Mouse (Mus musculus) embryo, embryonic 10.5 days (tissue): ENCODE measurements at regions not wholly inside any gene's neighbourhood (a gene's known extent, or its start where the extent isn't known, plus 50 kb on each side); places are given as distances from the start of the nearest gene placed in this dataset.
"Not testable (repeated sequence)": the region's sequence is repeated elsewhere in the genome, so short reads cannot be mapped to it uniquely, and the experiment has no call there.

Source experiments
- DNase-seq: peaks from one replicate; pipeline ENCODE4 v3.0.0-alpha.2; 2015; ENCODE audit warnings: low spot score

- no peak for DNase-seq
Observed at GRCm38 (mm10) chr3:31508471-31508870, 198.3 kb upstream of the Slc7a14 start.

- DNase-seq: no peak
Observed at GRCm38 (mm10) chr3:31499201-31499968, 189.2 kb upstream of the Slc7a14 start.

GRCm38 (mm10) chr3:31495287-31495686, 185.1 kb upstream of the Slc7a14 start:
- DNase-seq: no peak

GRCm38 (mm10) chr3:31494706-31495105, 184.5 kb upstream of the Slc7a14 start:
- DNase-seq: no peak

- not testable (repeated sequence) for DNase-seq
Observed at GRCm38 (mm10) chr3:31491736-31492135, 181.6 kb upstream of the Slc7a14 start.

GRCm38 (mm10) chr3:31487596-31487995, 177.4 kb upstream of the Slc7a14 start:
- no peak for DNase-seq

- no peak for DNase-seq
Observed at GRCm38 (mm10) chr3:31481964-31482363, 171.8 kb upstream of the Slc7a14 start.

- DNase-seq: no peak
Observed at GRCm38 (mm10) chr3:31467882-31468281, 157.7 kb upstream of the Slc7a14 start.

- no peak for DNase-seq
Observed at GRCm38 (mm10) chr3:31464260-31464659, 154.1 kb upstream of the Slc7a14 start.

- DNase-seq: peak; percentile 57
Observed at GRCm38 (mm10) chr3:31459456-31459855, 149.3 kb upstream of the Slc7a14 start.

GRCm38 (mm10) chr3:31457938-31458337, 147.8 kb upstream of the Slc7a14 start:
- no peak for DNase-seq

GRCm38 (mm10) chr3:31455031-31455430, 144.9 kb upstream of the Slc7a14 start:
- DNase-seq: no peak

- no peak for DNase-seq
Observed at GRCm38 (mm10) chr3:31444861-31445260, 134.7 kb upstream of the Slc7a14 start.

- DNase-seq: no peak
Observed at GRCm38 (mm10) chr3:31444311-31444710, 134.1 kb upstream of the Slc7a14 start.

GRCm38 (mm10) chr3:31443894-31444293, 133.7 kb upstream of the Slc7a14 start:
- DNase-seq: no peak

- no peak for DNase-seq
Observed at GRCm38 (mm10) chr3:31440282-31440681, 130.1 kb upstream of the Slc7a14 start.

GRCm38 (mm10) chr3:31437970-31438369, 127.8 kb upstream of the Slc7a14 start:
- no peak for DNase-seq

- DNase-seq: no peak
Observed at GRCm38 (mm10) chr3:31435204-31435963, 125.2 kb upstream of the Slc7a14 start.

GRCm38 (mm10) chr3:31433201-31433600, 123.0 kb upstream of the Slc7a14 start:
- no peak for DNase-seq

- no peak for DNase-seq
Observed at GRCm38 (mm10) chr3:31423517-31423916, 113.3 kb upstream of the Slc7a14 start.

- DNase-seq: no peak
Observed at GRCm38 (mm10) chr3:31408802-31409201, 98.6 kb upstream of the Slc7a14 start.

- no peak for DNase-seq
Observed at GRCm38 (mm10) chr3:31405880-31406279, 95.7 kb upstream of the Slc7a14 start.

- DNase-seq: no peak
Observed at GRCm38 (mm10) chr3:31399136-31399535, 89.0 kb upstream of the Slc7a14 start.
